Mouse (Mus musculus): ENCODE measurements around the gene Swsap1. TPM values are rescaled to one million over a fixed set of nuclear protein-coding genes. Genes with fewer than 3 reads are reported as not detected.

Swsap1 gene
- polyA plus RNA-seq, 1 experiment from 2014 or later: 5.4 TPM

DNA sequence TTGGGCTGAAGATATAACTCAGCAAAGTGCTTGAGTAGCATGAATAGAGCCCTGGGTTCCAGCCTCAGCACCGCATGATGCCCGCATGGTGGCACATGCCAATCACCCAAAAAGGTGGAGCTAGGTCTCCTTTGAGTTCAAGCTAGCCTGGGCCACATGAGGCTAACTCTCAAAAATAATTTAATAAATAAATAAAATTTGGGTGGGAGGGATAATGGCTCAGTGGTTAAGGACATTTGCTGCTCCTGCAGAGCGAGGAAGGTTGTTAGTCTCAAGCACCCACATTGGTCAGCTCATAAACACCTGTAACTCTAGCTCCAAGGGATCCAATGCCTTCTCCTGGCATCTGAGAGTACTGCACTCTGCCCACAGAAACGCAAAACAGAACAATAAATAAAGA lies 46.1 kb downstream of the Swsap1 start:
- peaks cover 3% of the 10 kb centered on the region; the same call in 1 of the 2 replicates for H3K4me1 ChIP-seq (replicated peaks; ENCODE audit: control insufficient read depth, insufficient read depth)
- no peak for ATAC-seq (ENCODE audit: low FRiP score, low TSS enrichment)
- no peak overlapping the region for H3K4me2 ChIP-seq (replicated peaks; ENCODE audit: low read depth)
- H3K9ac ChIP-seq (ENCODE audit: low read length): no peak overlapping the region
- WGBS: 85% methylated on average over 4 of the region's 4 CpGs
- no peak overlapping the region for H3K4me3 ChIP-seq (ENCODE audit: low read depth, low read length)
- H3K27ac ChIP-seq (replicated peaks): no peak overlapping the region
- peaks cover 7% of the 10 kb centered on the region; the same call in 1 of the 2 replicates for H3K36me3 ChIP-seq (ENCODE audit: control insufficient read depth, insufficient read depth, low read length)
- H3K27me3 ChIP-seq (ENCODE audit: control insufficient read depth, insufficient read depth, low read length): no peaks in the 10 kb centered on the region
- DNase-seq (ENCODE audit: low spot score): no peak
- TF ChIP-seq CTCF (IDR thresholded peaks at IDR 0.05; ENCODE audit: low read depth) (no peak), EP300 (optimal IDR thresholded peaks at IDR 0.05) (no peak)
- no peaks in the 10 kb centered on the region for H3K9me3 ChIP-seq (ENCODE audit: control insufficient read depth, low read length)

DNA sequence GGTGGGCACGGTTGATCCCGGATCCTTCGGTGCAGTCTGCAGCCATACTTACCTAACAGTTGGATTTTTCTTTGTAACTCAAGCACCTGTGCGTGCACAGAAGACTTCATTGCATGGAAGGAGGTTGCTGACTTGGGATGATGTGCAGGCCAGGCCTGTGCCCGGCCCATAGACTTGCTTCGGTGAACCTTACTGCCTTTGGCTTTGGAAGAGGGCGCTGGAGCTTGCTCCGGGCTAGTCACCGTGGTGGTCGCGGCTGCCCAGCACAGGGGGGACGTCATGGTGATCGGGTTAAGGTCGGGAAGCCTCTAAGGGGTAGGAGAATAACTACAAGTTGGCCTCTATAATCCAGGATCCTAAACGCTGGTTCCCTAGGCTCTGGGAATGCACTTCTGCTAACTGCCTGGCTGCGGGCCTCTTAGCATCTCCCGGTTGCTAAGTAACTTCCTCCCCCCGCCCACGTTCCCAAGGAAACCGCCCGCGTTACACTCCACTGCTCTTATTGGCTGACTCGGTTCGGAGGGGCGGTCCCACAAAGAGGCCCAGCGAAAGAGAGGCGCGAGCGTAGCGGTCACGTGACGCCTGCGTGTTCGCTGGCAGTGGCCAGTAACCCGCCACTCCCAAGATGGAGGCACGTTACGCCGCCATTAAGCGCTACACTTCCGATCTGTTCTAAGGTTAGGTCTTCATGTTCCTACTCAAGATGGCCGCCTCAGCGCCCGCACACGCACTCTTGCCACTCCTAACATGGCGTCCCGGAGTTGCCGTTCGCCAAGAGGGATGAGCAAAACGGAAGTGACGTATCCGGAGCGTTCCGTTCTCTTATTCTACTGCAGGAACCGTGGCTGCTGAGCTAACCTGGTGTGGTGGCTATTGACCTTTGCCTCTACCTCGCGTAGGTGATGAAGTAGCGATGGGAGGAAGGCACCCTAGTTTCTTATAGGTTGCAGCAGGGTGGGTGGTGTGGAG lies 46.9 kb downstream of the Swsap1 start, which contains the start of the genes Ccdc151 and Prkcsh:
Gene Ccdc151 (minus strand): TSS at position 441 of the 969 bp plus-strand sequence.
Gene Prkcsh (plus strand): TSS at position 613 of the 969 bp plus-strand sequence.
- Histone ChIP-seq H3K4me2 (replicated peaks; ENCODE audit: low read depth) (peak within 1 kb of the TSS; percentile 72), H3K9ac (ENCODE audit: low read length) (peak within 1 kb of the TSS; percentile 63), H3K9me3 (ENCODE audit: control insufficient read depth, low read length) (no peaks in the 10 kb centered on the region), H3K27ac (replicated peaks) (peak within 1 kb of the TSS; percentile 67), H3K4me1 (replicated peaks; ENCODE audit: control insufficient read depth, insufficient read depth) (peaks cover 3% of the 10 kb centered on the region; the same call in 1 of the 2 replicates), H3K36me3 (ENCODE audit: control insufficient read depth, insufficient read depth, low read length) (peaks cover 13% of the 10 kb centered on the region), H3K27me3 (ENCODE audit: control insufficient read depth, insufficient read depth, low read length) (no peaks in the 10 kb centered on the region), H3K4me3 (ENCODE audit: low read depth, low read length) (peak within 1 kb of the TSS; percentile 66)
- ATAC-seq (ENCODE audit: low FRiP score, low TSS enrichment): peak; percentile 100
- TF ChIP-seq EP300 (optimal IDR thresholded peaks at IDR 0.05): no peak
- peak; percentile 5; the same call in 1 of the 2 replicates for TF ChIP-seq CTCF (IDR thresholded peaks at IDR 0.05; ENCODE audit: low read depth)
- DNase-seq (ENCODE audit: low spot score): peak; percentile 99
- 6% methylated on average over 55 of the region's 57 CpGs for WGBS

DNA sequence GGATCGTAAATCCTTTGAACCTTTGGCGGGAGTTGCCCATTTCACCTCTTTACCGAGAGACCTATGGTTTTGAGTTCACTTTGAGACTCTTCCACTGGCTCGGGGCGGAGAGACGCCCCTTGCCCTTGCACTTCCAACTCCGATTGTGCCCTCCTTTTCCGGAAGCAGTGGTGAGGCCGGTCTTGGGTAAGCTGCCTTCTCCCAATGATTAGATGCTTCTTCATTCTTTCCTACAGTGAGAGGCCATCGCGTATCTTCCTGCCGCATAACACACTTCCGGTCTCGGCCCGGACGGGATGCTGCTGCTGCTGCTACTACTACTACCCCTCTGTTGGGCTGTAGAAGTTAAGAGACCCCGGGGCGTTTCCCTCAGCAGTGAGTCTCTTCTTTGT lies 47.6 kb downstream of the Swsap1 start:
- Histone ChIP-seq H3K9ac (ENCODE audit: low read length) (peak overlapping the region; percentile 63), H3K4me3 (ENCODE audit: low read depth, low read length) (peak overlapping the region; percentile 66), H3K27me3 (ENCODE audit: control insufficient read depth, insufficient read depth, low read length) (no peaks in the 10 kb centered on the region), H3K4me1 (replicated peaks; ENCODE audit: control insufficient read depth, insufficient read depth) (peaks cover 3% of the 10 kb centered on the region; the same call in 1 of the 2 replicates), H3K4me2 (replicated peaks; ENCODE audit: low read depth) (peak overlapping the region; percentile 72), H3K9me3 (ENCODE audit: control insufficient read depth, low read length) (no peaks in the 10 kb centered on the region), H3K27ac (replicated peaks) (peak overlapping the region; percentile 67), H3K36me3 (ENCODE audit: control insufficient read depth, insufficient read depth, low read length) (peaks cover 13% of the 10 kb centered on the region)
- peak; percentile 3; the same call in 1 of the 2 replicates for ATAC-seq (ENCODE audit: low FRiP score, low TSS enrichment)
- TF ChIP-seq EP300 (optimal IDR thresholded peaks at IDR 0.05) (no peak), CTCF (IDR thresholded peaks at IDR 0.05; ENCODE audit: low read depth) (no peak)
- under 1% methylated on average over 18 of the region's 18 CpGs for WGBS
- DNase-seq (ENCODE audit: low spot score): no peak

DNA sequence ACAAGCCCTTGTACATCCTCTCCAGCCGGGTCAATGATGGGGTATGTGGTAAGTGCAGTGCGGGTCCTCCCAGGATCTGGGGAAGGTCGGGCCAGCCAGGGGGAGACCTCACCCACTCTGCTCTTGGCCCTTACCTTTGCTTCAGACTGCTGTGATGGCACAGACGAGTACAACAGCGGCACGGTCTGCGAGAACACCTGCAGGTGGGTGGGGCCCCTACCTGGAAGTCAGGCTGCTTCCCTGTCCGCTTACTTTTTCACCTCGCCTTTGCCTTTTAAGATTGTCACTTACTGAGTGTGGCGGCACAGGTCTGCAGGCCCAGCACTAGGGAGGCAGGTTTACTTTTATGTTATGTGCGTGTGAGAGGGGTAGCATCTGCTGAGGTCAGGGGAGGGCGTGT lies 49.0 kb downstream of the Swsap1 start:
- no peak overlapping the region for H3K4me2 ChIP-seq (replicated peaks; ENCODE audit: low read depth)
- 78% methylated on average over 12 of the region's 12 CpGs for WGBS

More for the DNA sequence above, 49.0 kb downstream of the Swsap1 start:
- DNase-seq (ENCODE audit: low spot score) (no peak), ATAC-seq (ENCODE audit: low FRiP score, low TSS enrichment) (no peak)
- peaks cover 3% of the 10 kb centered on the region; the same call in 1 of the 2 replicates for H3K4me1 ChIP-seq (replicated peaks; ENCODE audit: control insufficient read depth, insufficient read depth)
- H3K9ac ChIP-seq (ENCODE audit: low read length): no peak overlapping the region
- H3K9me3 ChIP-seq (ENCODE audit: control insufficient read depth, low read length): no peaks in the 10 kb centered on the region
- TF ChIP-seq CTCF (IDR thresholded peaks at IDR 0.05; ENCODE audit: low read depth) (no peak), EP300 (optimal IDR thresholded peaks at IDR 0.05) (no peak)
- no peak overlapping the region for H3K27ac ChIP-seq (replicated peaks)
- H3K4me3 ChIP-seq (ENCODE audit: low read depth, low read length): no peak overlapping the region
- H3K36me3 ChIP-seq (ENCODE audit: control insufficient read depth, insufficient read depth, low read length): peaks cover 19% of the 10 kb centered on the region
- H3K27me3 ChIP-seq (ENCODE audit: control insufficient read depth, insufficient read depth, low read length): no peaks in the 10 kb centered on the region

Other genes starting within 250 kb of the Swsap1 start
- 28.9 and 30.4 TPM in 2 replicates for gene Ldlr, start 232.3 kb upstream of the Swsap1 start, polyA plus RNA-seq (2015; fragmentation: Nextera tagmentation; extraction: Ambion mirVana)
- gene Spc24, start 195.5 kb upstream of the Swsap1 start, polyA plus RNA-seq (2015; fragmentation: Nextera tagmentation; extraction: Ambion mirVana): 29.2 and 31.2 TPM in 2 replicates
- 7.3 and 7.5 TPM in 2 replicates for gene Kank2, start 157.0 kb upstream of the Swsap1 start, polyA plus RNA-seq (2015; fragmentation: Nextera tagmentation; extraction: Ambion mirVana)
- gene Angptl8, start 120.2 kb upstream of the Swsap1 start, polyA plus RNA-seq (2015; fragmentation: Nextera tagmentation; extraction: Ambion mirVana): 2.1 and 2.2 TPM in 2 replicates
- 13.5 and 14.1 TPM in 2 replicates for gene Dock6, start 103.1 kb upstream of the Swsap1 start, polyA plus RNA-seq (2015; fragmentation: Nextera tagmentation; extraction: Ambion mirVana)
- gene Rab3d, start 37.6 kb upstream of the Swsap1 start, polyA plus RNA-seq (2015; fragmentation: Nextera tagmentation; extraction: Ambion mirVana): 130 and 137 TPM in 2 replicates
- 1.1 and 1.9 TPM in 2 replicates for gene Ccdc159, start 28.3 kb upstream of the Swsap1 start, polyA plus RNA-seq (2015; fragmentation: Nextera tagmentation; extraction: Ambion mirVana)
- 95.0 and 95.7 TPM in 2 replicates for gene Tmem205, start 28.2 kb upstream of the Swsap1 start, polyA plus RNA-seq (2015; fragmentation: Nextera tagmentation; extraction: Ambion mirVana)
- 2.7 and 4.1 TPM in 2 replicates for gene Plppr2, start 18.7 kb upstream of the Swsap1 start, polyA plus RNA-seq (2015; fragmentation: Nextera tagmentation; extraction: Ambion mirVana)
- 2.8 and 3.4 TPM in 2 replicates for gene Epor, start 7.8 kb downstream of the Swsap1 start, polyA plus RNA-seq (2015; fragmentation: Nextera tagmentation; extraction: Ambion mirVana)
- gene Rgl3, start 33.7 kb downstream of the Swsap1 start, polyA plus RNA-seq (2015; fragmentation: Nextera tagmentation; extraction: Ambion mirVana): 2.7 and 2.9 TPM in 2 replicates
- 0.07 and 0.19 TPM in 2 replicates for gene Ccdc151, start 46.9 kb downstream of the Swsap1 start, polyA plus RNA-seq (2015; fragmentation: Nextera tagmentation; extraction: Ambion mirVana)
- gene Prkcsh, start 47.1 kb downstream of the Swsap1 start, polyA plus RNA-seq (2015; fragmentation: Nextera tagmentation; extraction: Ambion mirVana): 45.0 and 48.4 TPM in 2 replicates
- 0.73 and 1.1 TPM in 2 replicates for gene Elavl3, start 96.3 kb downstream of the Swsap1 start, polyA plus RNA-seq (2015; fragmentation: Nextera tagmentation; extraction: Ambion mirVana)
- gene Gm49318, start 115.5 kb downstream of the Swsap1 start, polyA plus RNA-seq (2015; fragmentation: Nextera tagmentation; extraction: Ambion mirVana): not detected in 2 replicates
- 4.4 and 5.5 TPM in 2 replicates for gene Zfp653, start 115.6 kb downstream of the Swsap1 start, polyA plus RNA-seq (2015; fragmentation: Nextera tagmentation; extraction: Ambion mirVana)
- gene Ecsit, start 129.7 kb downstream of the Swsap1 start, polyA plus RNA-seq (2015; fragmentation: Nextera tagmentation; extraction: Ambion mirVana): 31.7 and 33.1 TPM in 2 replicates
- 851 and 1,082 TPM in 2 replicates for gene Cnn1, start 143.5 kb downstream of the Swsap1 start, polyA plus RNA-seq (2015; fragmentation: Nextera tagmentation; extraction: Ambion mirVana)
- gene Elof1, start 161.4 kb downstream of the Swsap1 start, polyA plus RNA-seq (2015; fragmentation: Nextera tagmentation; extraction: Ambion mirVana): 119 TPM in 2 replicates
- 41.5 and 42.9 TPM in 2 replicates for gene Acp5, start 180.0 kb downstream of the Swsap1 start, polyA plus RNA-seq (2015; fragmentation: Nextera tagmentation; extraction: Ambion mirVana)
- 99.2 and 106 TPM in 2 replicates for gene Pigyl, start 201.1 kb downstream of the Swsap1 start, polyA plus RNA-seq (2015; fragmentation: Nextera tagmentation; extraction: Ambion mirVana)
- 0.47 and 0.61 TPM in 2 replicates for gene Zfp872, start 232.3 kb downstream of the Swsap1 start, polyA plus RNA-seq (2015; fragmentation: Nextera tagmentation; extraction: Ambion mirVana)